Mouse (Mus musculus): ENCODE data around the gene Pard3.

GRCm38 (mm10) chr8:127243351-127243750 lies 179.7 kb downstream of the Pard3 start:
- TF ChIP-seq POLR2A (IDR thresholded peaks at IDR 0.05; ENCODE audit: extremely low read depth, insufficient read depth, low read length) (no peak), CTCF (IDR thresholded peaks at IDR 0.05; ENCODE audit: extremely low read depth, insufficient read depth, low read length) (no peak)
